7 mouse cellular contexts compared by ENCODE assay signal in genomic region chr11:104288835-104289198, GRCm38 (mm10). TPM values are rescaled to one million over a fixed set of nuclear protein-coding genes. Genes with fewer than 3 reads are reported as not detected.
A peak's percentile ranks its signal among the peaks of the same experiment; 100 is the strongest.
DNase-seq lines count a peak whose midpoint lies in the region; ATAC-seq and TF ChIP-seq lines count a peak whose summit lies in the region.

No protein-coding gene starts in this region.

- in situ Hi-C loops in ES-E14 (cut with MboI; ENCODE audit: low sequenced_read_pairs in 2 of 2, unreplicated experiment in 2 of 2): no loop called here

- intact Hi-C loops in left cerebral cortex, postnatal 25 days (cut with DNase I): loop anchor here (2.0 to 10.0 kb wide), 3 partner anchors 34 to 304 kb away; no protein-coding TSS in a partner anchor

- H3K27ac ChIP-seq in ES-E14 (ENCODE audit: insufficient read depth, low read depth, low read length, poor library complexity, severe bottlenecking): peak overlapping the region; percentile 100
- H3K27ac ChIP-seq in cerebellum, adult 2 months (ENCODE audit: insufficient read depth, low read length): peak overlapping the region; percentile 74
- H3K27ac ChIP-seq in hindbrain, embryonic 16.5 days (ENCODE audit: low read depth, low read length): peak overlapping the region; percentile 65

- peak overlapping the region; percentile 3 to 14 for H3K4me3 ChIP-seq in ES-E14 (ENCODE audit: insufficient read depth in 1 of 2, low read depth in 1 of 2, low read length in 2 of 2, poor library complexity in 1 of 2, severe bottlenecking in 1 of 2)
- H3K4me3 ChIP-seq in cerebellum, adult 2 months (replicated peaks; ENCODE audit: insufficient read depth, low read depth, low read length): no peak overlapping the region
- no peak overlapping the region for H3K4me3 ChIP-seq in hindbrain, embryonic 16.5 days (ENCODE audit: low read length)

- peaks cover 5 to 34% of the 10 kb centered on the region in 2 experiments; a peak in 3 of 4 replicates for H3K4me1 ChIP-seq in ES-E14 (ENCODE audit: control insufficient read depth in 2 of 2, insufficient read depth in 2 of 2, low read length in 2 of 2, poor library complexity in 1 of 2)
- H3K4me1 ChIP-seq in cerebellum, adult 2 months (ENCODE audit: control insufficient read depth, insufficient read depth, low read length): peaks cover 71% of the 10 kb centered on the region
- H3K4me1 ChIP-seq in hindbrain, embryonic 16.5 days (ENCODE audit: control insufficient read depth, insufficient read depth, low read depth, low read length): peaks cover 2% of the 10 kb centered on the region; the same call in 1 of the 2 replicates

- H3K9ac ChIP-seq in ES-E14 (ENCODE audit: insufficient read depth, low read depth, low read length, poor library complexity, severe bottlenecking): peak overlapping the region; percentile 21
- no peak overlapping the region for H3K9ac ChIP-seq in hindbrain, embryonic 16.5 days (ENCODE audit: low read depth, low read length)

- H3K36me3 ChIP-seq in ES-E14 (ENCODE audit: control insufficient read depth, insufficient read depth, low read length, poor library complexity, severe bottlenecking): no peaks in the 10 kb centered on the region
- peaks cover 38% of the 10 kb centered on the region for H3K36me3 ChIP-seq in hindbrain, embryonic 16.5 days (ENCODE audit: control insufficient read depth, insufficient read depth, low read length)

- no peak for TF ChIP-seq POLR2A in cerebellum, adult 2 months (IDR thresholded peaks at IDR 0.05; ENCODE audit: borderline replicate concordance, insufficient read depth, low read length)

- TF ChIP-seq CTCF in cerebellum, adult 2 months (IDR thresholded peaks at IDR 0.05; ENCODE audit: borderline replicate concordance, insufficient read depth, low read depth, low read length): no peak

- no peaks in the 10 kb centered on the region for H3K27me3 ChIP-seq in cerebellum, adult 2 months (ENCODE audit: control insufficient read depth, insufficient read depth, low read length)
- H3K27me3 ChIP-seq in hindbrain, embryonic 16.5 days (replicated peaks; ENCODE audit: control insufficient read depth, insufficient read depth, low read length): no peaks in the 10 kb centered on the region

- no peak for DNase-seq in ES-E14 (ENCODE audit: low read depth, low spot score)
- peak; percentile 91 to 98 for DNase-seq in cerebellum, adult 2 months
- peak; percentile 47 to 89 for DNase-seq in left cerebral cortex, postnatal 25 days (ENCODE audit: low spot score in 2 of 2)
- peak; percentile 69 for DNase-seq in telencephalon, adult 2 months (ENCODE audit: low read depth, low spot score)
- no peak for DNase-seq in Muller cell, postnatal 12 days (ENCODE audit: inconsistent ontology term)
- DNase-seq in thymus, adult 18-20 months: no peak

- 0 out of 2 replicates have a peak, but pooled peaks have one; percentile 18 for ATAC-seq in hindbrain, embryonic 16.5 days

- WGBS in cerebellum, adult 2 months: 1% methylated on average over 6 of the region's 6 CpGs
- 50% methylated on average over 6 of the region's 6 CpGs for WGBS in hindbrain, embryonic 16.5 days

- H3K9me3 ChIP-seq in ES-E14 (ENCODE audit: control insufficient read depth, insufficient read depth, low read depth, low read length): no peaks in the 10 kb centered on the region
- H3K9me3 ChIP-seq in hindbrain, embryonic 16.5 days (ENCODE audit: control insufficient read depth, low read length): no peaks in the 10 kb centered on the region

- H3K4me2 ChIP-seq in hindbrain, embryonic 16.5 days (ENCODE audit: low read length): no peak overlapping the region

TF ChIP-seq in ES-E14, 5 proteins besides CTCF, POLR2A, EP300 and RAD21:
- TF ChIP-seq HCFC1 (IDR thresholded peaks at IDR 0.05; ENCODE audit: borderline replicate concordance, insufficient read depth, low read length) (0 out of 2 replicates have a peak, but pooled peaks have one; percentile 17), CHD2 (IDR thresholded peaks at IDR 0.05; ENCODE audit: low read depth, low read length) (no peak), ZNF384 (IDR thresholded peaks at IDR 0.05; ENCODE audit: low read depth, low read length) (no peak)

RNA-seq across cellular contexts. Expression of gene Mapt, which starts 57.6 kb away (rescaled TPM):
- 8.8 and 9.7 TPM in 2 replicates for total RNA-seq in ES-E14 (2012; rRNA removed)
- 273 and 275 TPM in 2 replicates for polyA plus RNA-seq in cerebellum, adult 2 months (2012; rRNA removed)
- 1,116 and 1,219 TPM in 2 replicates for polyA plus RNA-seq in hindbrain, embryonic 16.5 days (2015; fragmentation: Nextera tagmentation; extraction: Ambion mirVana)
- 100 to 1,000 TPM; 323 to 328 TPM for total RNA-seq in left cerebral cortex, postnatal 25 days (2021)

Comparison
In these comparisons a context has a peak if more than half of its experiments do, and no peak if none do; other contexts are left out.
1. DNase-seq: peak in cerebellum, adult 2 months (2 of 2), left cerebral cortex, postnatal 25 days (2 of 2) and telencephalon, adult 2 months (single experiment); none in ES-E14 (single experiment), Muller cell, postnatal 12 days (single experiment) and thymus, adult 18-20 months (0 of 2).
2. H3K4me3 ChIP-seq: peak in ES-E14 (2 of 2); none in cerebellum, adult 2 months (single experiment) and hindbrain, embryonic 16.5 days (single experiment).
3. RNA of gene Mapt, which starts 57.6 kb away (total RNA-seq): 323 to 328 TPM in left cerebral cortex, postnatal 25 days; 8.8 to 9.7 TPM in ES-E14; every median in the first group is over 10 times any median in the second.
4. Peak in every context shown above with its lines, with median percentiles within 50 percentile points of each other: H3K27ac ChIP-seq.